Mouse (Mus musculus) inflammation-experienced regulatory T-cells, adult 16 weeks (primary cell): ENCODE data around the gene Hamp2. TPM values are rescaled to one million over a fixed set of nuclear protein-coding genes. Genes with fewer than 3 reads are reported as not detected.

Experiments used
- polyA plus RNA-seq: library from polyadenylated mRNA; unstranded; fragments of 100-300 nt; shearing (Covaris generic); gene quantifications from one replicate; pipeline ENCODE4 v1.2.1, GENCODE M21; 2017

Hamp2 gene
- not detected for polyA plus RNA-seq

DNA sequence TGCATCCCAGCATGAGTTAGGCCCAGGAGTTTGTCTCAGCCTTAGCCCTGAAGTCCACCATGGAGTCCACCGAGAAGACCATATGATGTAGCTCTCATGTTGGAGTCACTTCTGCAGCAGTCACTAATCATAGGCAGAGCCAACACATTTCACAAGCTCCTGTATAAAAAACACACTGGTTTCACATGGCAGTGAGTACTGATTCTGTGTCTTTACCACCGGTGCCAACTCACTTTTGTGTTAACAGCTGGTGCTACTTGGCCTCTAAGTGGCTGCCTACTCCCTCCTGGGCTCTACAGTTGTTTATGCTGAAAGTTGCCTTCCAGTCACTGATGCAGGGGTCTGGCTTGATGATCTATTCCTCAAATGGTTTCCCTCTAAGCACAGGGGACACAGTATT is at the start of gene Hamp2:
Gene Hamp2, minus strand, starts transcription at position 101 of the 400 bp plus-strand sequence.

DNA sequence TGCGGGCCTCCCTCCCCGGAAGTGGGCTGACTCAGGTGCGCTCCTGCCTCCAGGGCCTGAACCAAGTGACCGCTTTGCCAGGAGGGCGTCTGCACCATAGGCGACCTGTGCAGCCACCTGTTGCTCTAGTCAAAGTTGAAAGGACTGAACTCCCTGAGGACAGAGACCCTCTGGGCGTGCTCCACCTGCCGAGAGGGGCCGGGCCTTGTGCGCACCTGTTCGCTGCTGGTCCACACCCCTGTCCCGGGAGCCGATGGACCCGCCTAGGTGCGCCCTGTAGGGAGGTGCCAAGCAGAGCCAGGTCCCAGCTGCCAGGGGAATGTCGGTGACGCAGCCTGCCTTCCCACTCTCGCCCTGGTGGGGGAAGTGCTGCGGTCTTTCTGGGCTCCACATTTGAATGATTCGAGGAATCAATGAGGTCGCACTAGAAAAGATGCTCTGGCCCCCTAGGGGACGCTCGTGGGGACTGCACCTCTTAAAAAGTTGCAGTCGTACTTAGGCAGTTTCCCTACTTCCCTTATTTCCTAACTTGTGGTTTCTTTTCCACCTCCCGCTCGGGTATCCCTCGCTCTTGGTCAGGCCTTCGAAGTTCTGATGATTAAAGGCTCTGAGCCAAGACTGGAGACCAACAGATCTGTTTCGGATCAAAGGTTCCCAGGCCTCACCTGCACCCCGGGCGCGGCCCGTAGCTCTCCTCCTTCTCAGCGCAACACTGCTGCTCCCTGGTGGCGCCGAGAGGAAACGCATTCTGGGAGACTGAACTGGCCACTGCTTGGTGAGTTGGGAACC is 49.2 kb upstream of the Hamp2 start, which contains the start of gene Fam187b:
Gene Fam187b, plus strand, starts transcription at position 290 of the 789 bp plus-strand sequence.

DNA sequence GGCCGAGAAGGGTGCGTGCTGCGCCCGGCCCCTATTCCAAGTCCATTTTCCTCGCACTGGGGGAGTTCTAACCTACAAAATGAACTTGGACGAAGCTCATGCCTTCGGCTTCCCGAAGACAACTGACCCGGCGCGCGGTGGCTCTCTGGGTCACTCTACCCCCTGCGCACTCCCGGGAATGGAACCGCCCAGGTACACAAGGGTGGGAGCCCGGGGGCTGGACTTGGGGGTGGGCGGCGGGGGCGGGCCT is 48.7 kb upstream of the Hamp2 start, which contains the start of gene Lsr:
Gene Lsr, minus strand, starts transcription at position 214 of the 250 bp plus-strand sequence.

DNA sequence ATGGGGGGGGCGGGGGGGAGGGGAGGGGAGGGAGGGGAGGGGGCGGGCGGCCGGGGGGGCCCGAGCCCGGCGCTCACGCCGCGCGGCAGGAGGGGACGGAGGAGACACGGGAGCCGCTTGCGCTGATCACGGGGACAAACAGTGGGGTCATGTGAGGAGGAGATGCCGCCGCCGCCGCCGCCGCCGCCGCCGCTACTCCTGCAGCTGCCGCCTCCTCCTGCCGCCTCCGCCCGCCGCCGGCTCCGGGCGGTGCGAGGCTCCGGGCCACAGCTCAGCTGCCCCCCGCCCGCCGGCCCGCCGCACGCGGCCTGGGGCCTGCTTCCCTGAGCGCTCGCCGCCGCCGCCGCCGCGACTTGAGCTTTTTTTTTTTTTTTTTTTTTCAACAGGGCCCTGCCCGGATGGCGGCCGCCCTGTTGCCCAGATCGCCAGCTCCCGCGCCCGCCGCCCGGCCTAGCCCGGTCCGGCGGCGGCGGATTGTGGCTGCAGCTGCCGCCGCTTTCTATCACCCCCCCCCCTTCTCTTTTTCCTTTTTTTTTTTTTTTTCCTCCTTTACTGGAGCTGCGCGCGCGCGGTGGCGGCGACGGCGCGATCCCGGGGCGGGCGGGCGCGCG is 32.4 kb upstream of the Hamp2 start, which contains the start of gene Usf2:
Gene Usf2, minus strand, starts transcription at position 48 of the 611 bp plus-strand sequence.

GRCm38 (mm10) chr7:30943909-30944635 is 19.6 kb upstream of the Hamp2 start, which contains the start of gene Hamp:
TSS of gene Hamp (minus strand) at chr7:30944032.

GRCm38 (mm10) chr7:30914732-30915131 is 9.7 kb downstream of the Hamp2 start, which contains the start of gene Mag:
TSS of gene Mag (minus strand) at chr7:30914873.

GRCm38 (mm10) chr7:30880176-30880575 is 44.3 kb downstream of the Hamp2 start, which contains the start of gene Cd22:
TSS of gene Cd22 (minus strand) at chr7:30880342.

Other genes with a start within 250 kb of the Hamp2 start
- gene 2200002J24Rik, start 225.8 kb downstream of the Hamp2 start, polyA plus RNA-seq = not detected
- not detected for gene Atp4a, start 212.5 kb downstream of the Hamp2 start, polyA plus RNA-seq
- gene Tmem147, start 195.1 kb downstream of the Hamp2 start, polyA plus RNA-seq = 117 TPM
- gene Gapdhs, start 181.0 kb downstream of the Hamp2 start, polyA plus RNA-seq = 0.37 TPM
- gene Sbsn, start 173.2 kb downstream of the Hamp2 start, polyA plus RNA-seq = 1.3 TPM
- not detected for gene Dmkn, start 160.9 kb downstream of the Hamp2 start, polyA plus RNA-seq
- not detected for gene Krtdap, start 136.8 kb downstream of the Hamp2 start, polyA plus RNA-seq
- not detected for gene Ffar2, start 100.9 kb downstream of the Hamp2 start, polyA plus RNA-seq
- gene Ffar3, start 68.5 kb downstream of the Hamp2 start, polyA plus RNA-seq = not detected
- 0.24 TPM for gene Ffar1, start 63.1 kb downstream of the Hamp2 start, polyA plus RNA-seq
- gene Cd22, start 44.3 kb downstream of the Hamp2 start, polyA plus RNA-seq = 24.5 TPM
- 0.12 TPM for gene Mag, start 9.8 kb downstream of the Hamp2 start, polyA plus RNA-seq
- not detected for gene Hamp, start 19.4 kb upstream of the Hamp2 start, polyA plus RNA-seq
- 10.4 TPM for gene Usf2, start 32.1 kb upstream of the Hamp2 start, polyA plus RNA-seq
- gene Lsr, start 48.8 kb upstream of the Hamp2 start, polyA plus RNA-seq = 8.0 TPM
- gene Fam187b, start 49.1 kb upstream of the Hamp2 start, polyA plus RNA-seq = 1.4 TPM
- gene Fxyd5, start 117.8 kb upstream of the Hamp2 start, polyA plus RNA-seq = 1,750 TPM
- gene Fxyd7, start 126.8 kb upstream of the Hamp2 start, polyA plus RNA-seq = not detected
- not detected for gene Fxyd1, start 132.5 kb upstream of the Hamp2 start, polyA plus RNA-seq
- not detected for gene Lgi4, start 134.7 kb upstream of the Hamp2 start, polyA plus RNA-seq
- gene Fxyd3, start 152.0 kb upstream of the Hamp2 start, polyA plus RNA-seq = not detected
- gene Hpn, start 190.6 kb upstream of the Hamp2 start, polyA plus RNA-seq = 15.9 TPM
- not detected for gene Scn1b, start 202.3 kb upstream of the Hamp2 start, polyA plus RNA-seq
- gene Gramd1a, start 231.2 kb upstream of the Hamp2 start, polyA plus RNA-seq = 297 TPM